In genomic region chr10:115470621-115471334, GRCm38 (mm10) we compare ENCODE assay signal across 8 mouse cellular contexts.
DNase-seq lines count a peak whose midpoint lies in the region; ATAC-seq and TF ChIP-seq lines count a peak whose summit lies in the region.
"Had no signal": no experiment of that assay in that cellular context is flagged by ENCODE, and none has a peak within 500 bp of the region (broad histone marks: within the 10 kb centered on the region; RNA-seq: fewer than 3 reads in every experiment).

No protein-coding gene starts in this region.

- H3K27ac ChIP-seq in lung, postnatal 0 days (ENCODE audit: low read length): no peak overlapping the region
- H3K27ac ChIP-seq in forebrain, embryonic 13.5 days: no peak overlapping the region
- no peak overlapping the region for H3K27ac ChIP-seq in limb, embryonic 14.5 days (replicated peaks; ENCODE audit: low read depth, low read length)
- H3K27ac ChIP-seq: macrophage had no signal

- no peak for TF ChIP-seq EP300 in lung, postnatal 0 days (IDR thresholded peaks at IDR 0.05)

- ATAC-seq in lung, postnatal 0 days: no peak
- no peak for ATAC-seq in forebrain, embryonic 13.5 days
- no peak for ATAC-seq in limb, embryonic 14.5 days (ENCODE audit: low FRiP score, low read depth)

- no peaks in the 10 kb centered on the region for H3K4me1 ChIP-seq in lung, postnatal 0 days (ENCODE audit: insufficient read depth, low read depth, low read length)
- 0 out of 2 replicates have a peak, but pooled peaks cover 3% of the 10 kb centered on the region for H3K4me1 ChIP-seq in forebrain, embryonic 13.5 days
- H3K4me1 ChIP-seq in limb, embryonic 14.5 days (ENCODE audit: control insufficient read depth, insufficient read depth, low read length): no peaks in the 10 kb centered on the region

- H3K27me3 ChIP-seq in lung, postnatal 0 days (replicated peaks; ENCODE audit: insufficient read depth, low read length): no peaks in the 10 kb centered on the region
- peaks cover 85% of the 10 kb centered on the region for H3K27me3 ChIP-seq in forebrain, embryonic 13.5 days
- H3K27me3 ChIP-seq in limb, embryonic 14.5 days (ENCODE audit: control insufficient read depth, insufficient read depth, low read length): 0 out of 2 replicates have a peak, but pooled peaks cover 8% of the 10 kb centered on the region

- intact Hi-C loops in left cerebral cortex, postnatal 10 days (cut with DNase I): no loop called here

- TF ChIP-seq POLR2A in limb, embryonic 14.5 days (IDR thresholded peaks at IDR 0.05; ENCODE audit: borderline replicate concordance, extremely low read depth, insufficient read depth, insufficient read length): no peak

- 53% methylated on average over 17 of the region's 17 CpGs for WGBS in lung, postnatal 0 days
- 38% methylated on average over 17 of the region's 17 CpGs for WGBS in forebrain, embryonic 13.5 days
- WGBS in limb, embryonic 14.5 days: 29% methylated on average over 17 of the region's 17 CpGs

- no peaks in the 10 kb centered on the region for H3K9me3 ChIP-seq in lung, postnatal 0 days (ENCODE audit: low read length)
- no peaks in the 10 kb centered on the region for H3K9me3 ChIP-seq in forebrain, embryonic 13.5 days (replicated peaks)
- no peaks in the 10 kb centered on the region for H3K9me3 ChIP-seq in limb, embryonic 14.5 days (ENCODE audit: control insufficient read depth, low read length)

- peak overlapping the region; percentile 6; the same call in 1 of the 2 replicates for H3K4me3 ChIP-seq in lung, postnatal 0 days (ENCODE audit: low read depth, low read length)
- H3K4me3 ChIP-seq in forebrain, embryonic 13.5 days: peak overlapping the region; percentile 28
- peak overlapping the region; percentile 28 for H3K4me3 ChIP-seq in limb, embryonic 14.5 days (replicated peaks; ENCODE audit: low read length)

- H3K36me3 ChIP-seq in lung, postnatal 0 days (ENCODE audit: insufficient read depth, low read length): no peaks in the 10 kb centered on the region
- no peaks in the 10 kb centered on the region for H3K36me3 ChIP-seq in forebrain, embryonic 13.5 days (ENCODE audit: poor library complexity, severe bottlenecking)
- H3K36me3 ChIP-seq in limb, embryonic 14.5 days (ENCODE audit: control insufficient read depth, insufficient read depth, low read length): no peaks in the 10 kb centered on the region

- TF ChIP-seq CTCF in lung, postnatal 0 days (IDR thresholded peaks at IDR 0.05): no peak

- no peak overlapping the region for H3K9ac ChIP-seq in lung, postnatal 0 days (replicated peaks; ENCODE audit: low read depth)
- H3K9ac ChIP-seq in forebrain, embryonic 13.5 days: no peak overlapping the region
- 0 out of 2 replicates have a peak overlapping the region, but pooled peaks have one; percentile 1 for H3K9ac ChIP-seq in limb, embryonic 14.5 days (ENCODE audit: low read depth, low read length, severe bottlenecking)

- peak overlapping the region; percentile 29; the same call in 1 of the 2 replicates for H3K4me2 ChIP-seq in lung, postnatal 0 days (replicated peaks; ENCODE audit: low read depth, low read length)
- H3K4me2 ChIP-seq in forebrain, embryonic 13.5 days: peak overlapping the region; percentile 42
- H3K4me2 ChIP-seq in limb, embryonic 14.5 days (replicated peaks; ENCODE audit: low read depth, low read length, severe bottlenecking): peak overlapping the region; percentile 38

- DNase-seq in lung, postnatal 0 days (ENCODE audit: low spot score): no peak
- DNase-seq in lung, postnatal 36 days: no peak
- DNase-seq in limb, embryonic 14.5 days (ENCODE audit: low spot score): peak; percentile 23
- DNase-seq in right cerebral cortex, postnatal 4 days: no peak
- DNase-seq in thymus, postnatal 10 days (ENCODE audit: low spot score in 2 of 2): no peak
- DNase-seq in left cerebral cortex, postnatal 10 days (ENCODE audit: extremely low spot score in 1 of 2, low spot score in 2 of 2): no peak
